Mouse (Mus musculus): ENCODE results near the gene Vmn1r132. TPM values are rescaled to one million over a fixed set of nuclear protein-coding genes. Genes with fewer than 3 reads are reported as not detected.
"Not testable (repeated sequence)": the region's sequence is repeated elsewhere in the genome, so short reads cannot be mapped to it uniquely, and the experiment has no call there.

Gene Vmn1r132
- not detected for total RNA-seq (2021)
- long read RNA-seq, experiment 1 = 0 reads
- long read RNA-seq, experiment 2 = 0 reads

DNA sequence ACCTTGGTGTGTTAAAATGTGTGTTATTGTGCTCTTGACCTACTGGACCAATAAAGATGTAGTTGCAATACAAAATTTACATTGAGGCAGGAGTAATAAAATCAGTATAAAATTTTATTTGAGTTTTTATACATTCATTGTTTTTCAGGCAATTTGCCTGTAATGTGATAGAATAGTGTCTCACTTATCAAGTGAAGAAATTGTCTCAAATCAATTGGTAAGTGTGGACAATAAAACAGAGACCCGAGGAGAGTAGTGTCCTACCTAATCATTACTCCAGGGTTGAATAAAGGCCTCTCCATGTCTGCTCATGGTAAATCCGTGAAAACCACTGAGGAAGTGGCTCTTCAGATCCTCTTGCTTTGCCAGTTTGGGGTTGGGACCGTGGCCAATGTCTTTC, at the start of gene Vmn1r132:
Gene Vmn1r132 (plus strand): TSS at position 301 of the 400 bp plus-strand sequence.
- DNase-seq (ENCODE audit: low spot score in 2 of 2) = not testable (repeated sequence)

Other genes with a start within 250 kb of the Vmn1r132 start
- not detected for gene Gm6882, start 181.3 kb upstream of the Vmn1r132 start, total RNA-seq (2021)
- not detected for gene Vmn1r130, start 102.3 kb upstream of the Vmn1r132 start, total RNA-seq (2021)
- not detected for gene Vmn1r131, start 68.0 kb upstream of the Vmn1r132 start, total RNA-seq (2021)
- gene Gm4175, start 147.4 kb downstream of the Vmn1r132 start, total RNA-seq (2021) = not detected
- gene Gm4177, start 182.6 kb downstream of the Vmn1r132 start, total RNA-seq (2021) = not detected
- not detected for gene Vmn1r135, start 218.3 kb downstream of the Vmn1r132 start, total RNA-seq (2021)
- gene Gm5725, start 230.2 kb downstream of the Vmn1r132 start, total RNA-seq (2021) = not detected

All from gastrocnemius, postnatal 4 days (tissue).